Mouse (Mus musculus): ENCODE results near the gene Dhx16. TPM values are rescaled to one million over a fixed set of nuclear protein-coding genes. Genes with fewer than 3 reads are reported as not detected.

Gene Dhx16
- polyA plus RNA-seq (2011; ENCODE audit: insufficient read depth, insufficient read length, low read depth, missing spikeins), result 533 and 573 TPM in 2 replicates

GRCm38 (mm10) chr17:35879245-35880057 is at the start of gene Dhx16:
Gene Dhx16 (plus strand): TSS chr17:35879819.
- no peaks in the 10 kb centered on the region for H3K9me3 ChIP-seq (replicated peaks; ENCODE audit: control insufficient read depth, insufficient read depth, low read length, poor library complexity, severe bottlenecking)

GRCm38 (mm10) chr17:35832400-35833238 is 47.0 kb upstream of the Dhx16 start:
- no peaks in the 10 kb centered on the region for H3K9me3 ChIP-seq (replicated peaks; ENCODE audit: control insufficient read depth, insufficient read depth, low read length, poor library complexity, severe bottlenecking)
- H3K27ac ChIP-seq (ENCODE audit: insufficient read depth, low read length), result no peak overlapping the region
- no peak overlapping the region for H3K4me3 ChIP-seq (ENCODE audit: low read depth, low read length)
- TF ChIP-seq EP300 (IDR thresholded peaks at IDR 0.05; ENCODE audit: insufficient read depth, low read depth, low read length) (no peak), CTCF (IDR thresholded peaks at IDR 0.05; ENCODE audit: low read depth, low read length) (no peak), POLR2A (IDR thresholded peaks at IDR 0.05; ENCODE audit: insufficient read depth, low read length) (no peak)
- H3K9ac ChIP-seq (ENCODE audit: low read depth, poor library complexity, severe bottlenecking), result no peak overlapping the region
- H3K27me3 ChIP-seq (ENCODE audit: control insufficient read depth, insufficient read depth, low read length, poor library complexity, severe bottlenecking), result no peaks in the 10 kb centered on the region
- H3K36me3 ChIP-seq (ENCODE audit: control insufficient read depth, insufficient read depth, low read length, poor library complexity, severe bottlenecking), result peaks cover 35% of the 10 kb centered on the region
- no peaks in the 10 kb centered on the region for H3K4me1 ChIP-seq (ENCODE audit: control insufficient read depth, insufficient read depth, low read length)

More at GRCm38 (mm10) chr17:35879245-35880057, at the start of gene Dhx16:
- peak within 1 kb of the TSS; percentile 78 for H3K4me3 ChIP-seq (ENCODE audit: low read depth, low read length)
- peaks cover 11% of the 10 kb centered on the region for H3K36me3 ChIP-seq (ENCODE audit: control insufficient read depth, insufficient read depth, low read length, poor library complexity, severe bottlenecking)
- H3K9ac ChIP-seq (ENCODE audit: low read depth, poor library complexity, severe bottlenecking), result peak within 1 kb of the TSS; percentile 77
- no peaks in the 10 kb centered on the region for H3K27me3 ChIP-seq (ENCODE audit: control insufficient read depth, insufficient read depth, low read length, poor library complexity, severe bottlenecking)
- TF ChIP-seq EP300 (IDR thresholded peaks at IDR 0.05; ENCODE audit: insufficient read depth, low read depth, low read length), result 0 out of 2 replicates have a peak, but pooled peaks have one; percentile 62
- TF ChIP-seq CTCF (IDR thresholded peaks at IDR 0.05; ENCODE audit: low read depth, low read length), result peak; percentile 78
- TF ChIP-seq POLR2A (IDR thresholded peaks at IDR 0.05; ENCODE audit: insufficient read depth, low read length), result no peak
- H3K4me1 ChIP-seq (ENCODE audit: control insufficient read depth, insufficient read depth, low read length), result peaks cover 2% of the 10 kb centered on the region
- H3K27ac ChIP-seq (ENCODE audit: insufficient read depth, low read length), result no peak within 1 kb of the TSS

- Histone ChIP-seq H3K27ac (ENCODE audit: insufficient read depth, low read length) (no peak overlapping the region), H3K4me3 (ENCODE audit: low read depth, low read length) (no peak overlapping the region), H3K9ac (ENCODE audit: low read depth, poor library complexity, severe bottlenecking) (no peak overlapping the region), H3K9me3 (replicated peaks; ENCODE audit: control insufficient read depth, insufficient read depth, low read length, poor library complexity, severe bottlenecking) (no peaks in the 10 kb centered on the region), H3K4me1 (ENCODE audit: control insufficient read depth, insufficient read depth, low read length) (no peaks in the 10 kb centered on the region), H3K27me3 (ENCODE audit: control insufficient read depth, insufficient read depth, low read length, poor library complexity, severe bottlenecking) (no peaks in the 10 kb centered on the region), H3K36me3 (ENCODE audit: control insufficient read depth, insufficient read depth, low read length, poor library complexity, severe bottlenecking) (peaks cover 35% of the 10 kb centered on the region)
- TF ChIP-seq POLR2A (IDR thresholded peaks at IDR 0.05; ENCODE audit: insufficient read depth, low read length), result no peak
- no peak for TF ChIP-seq CTCF (IDR thresholded peaks at IDR 0.05; ENCODE audit: low read depth, low read length)
- TF ChIP-seq EP300 (IDR thresholded peaks at IDR 0.05; ENCODE audit: insufficient read depth, low read depth, low read length), result no peak
Measured at GRCm38 (mm10) chr17:35833239-35833751, 46.3 kb upstream of the Dhx16 start.

- Histone ChIP-seq H3K4me1 (ENCODE audit: control insufficient read depth, insufficient read depth, low read length) (no peaks in the 10 kb centered on the region), H3K9me3 (replicated peaks; ENCODE audit: control insufficient read depth, insufficient read depth, low read length, poor library complexity, severe bottlenecking) (no peaks in the 10 kb centered on the region), H3K36me3 (ENCODE audit: control insufficient read depth, insufficient read depth, low read length, poor library complexity, severe bottlenecking) (peaks cover 35% of the 10 kb centered on the region), H3K4me3 (ENCODE audit: low read depth, low read length) (no peak overlapping the region), H3K27me3 (ENCODE audit: control insufficient read depth, insufficient read depth, low read length, poor library complexity, severe bottlenecking) (no peaks in the 10 kb centered on the region), H3K27ac (ENCODE audit: insufficient read depth, low read length) (no peak overlapping the region; the same call in 1 of the 2 replicates), H3K9ac (ENCODE audit: low read depth, poor library complexity, severe bottlenecking) (no peak overlapping the region)
- TF ChIP-seq CTCF (IDR thresholded peaks at IDR 0.05; ENCODE audit: low read depth, low read length) (no peak), EP300 (IDR thresholded peaks at IDR 0.05; ENCODE audit: insufficient read depth, low read depth, low read length) (no peak), POLR2A (IDR thresholded peaks at IDR 0.05; ENCODE audit: insufficient read depth, low read length) (no peak)
Measured at GRCm38 (mm10) chr17:35833894-35834293, 45.7 kb upstream of the Dhx16 start.

GRCm38 (mm10) chr17:35834696-35835422 is 44.8 kb upstream of the Dhx16 start:
- Histone ChIP-seq H3K9me3 (replicated peaks; ENCODE audit: control insufficient read depth, insufficient read depth, low read length, poor library complexity, severe bottlenecking) (no peaks in the 10 kb centered on the region), H3K27ac (ENCODE audit: insufficient read depth, low read length) (peak overlapping the region; percentile 20; the same call in 1 of the 2 replicates), H3K36me3 (ENCODE audit: control insufficient read depth, insufficient read depth, low read length, poor library complexity, severe bottlenecking) (peaks cover 35% of the 10 kb centered on the region), H3K9ac (ENCODE audit: low read depth, poor library complexity, severe bottlenecking) (peak overlapping the region; percentile 64), H3K4me3 (ENCODE audit: low read depth, low read length) (peak overlapping the region; percentile 94), H3K27me3 (ENCODE audit: control insufficient read depth, insufficient read depth, low read length, poor library complexity, severe bottlenecking) (no peaks in the 10 kb centered on the region), H3K4me1 (ENCODE audit: control insufficient read depth, insufficient read depth, low read length) (no peaks in the 10 kb centered on the region)
- TF ChIP-seq CTCF (IDR thresholded peaks at IDR 0.05; ENCODE audit: low read depth, low read length) (peak; percentile 2), EP300 (IDR thresholded peaks at IDR 0.05; ENCODE audit: insufficient read depth, low read depth, low read length) (no peak), POLR2A (IDR thresholded peaks at IDR 0.05; ENCODE audit: insufficient read depth, low read length) (no peak)

All from ES-Bruce4 (cell line).